Mouse (Mus musculus) adipocyte (in vitro differentiated cells): ENCODE results near the gene Vash1.

ENCODE experiments used
- DNase-seq: peaks from one replicate; pipeline ENCODE4 v3.0.0-alpha.2; 2016; ENCODE audit warnings: low spot score

The Vash1 gene

DNA sequence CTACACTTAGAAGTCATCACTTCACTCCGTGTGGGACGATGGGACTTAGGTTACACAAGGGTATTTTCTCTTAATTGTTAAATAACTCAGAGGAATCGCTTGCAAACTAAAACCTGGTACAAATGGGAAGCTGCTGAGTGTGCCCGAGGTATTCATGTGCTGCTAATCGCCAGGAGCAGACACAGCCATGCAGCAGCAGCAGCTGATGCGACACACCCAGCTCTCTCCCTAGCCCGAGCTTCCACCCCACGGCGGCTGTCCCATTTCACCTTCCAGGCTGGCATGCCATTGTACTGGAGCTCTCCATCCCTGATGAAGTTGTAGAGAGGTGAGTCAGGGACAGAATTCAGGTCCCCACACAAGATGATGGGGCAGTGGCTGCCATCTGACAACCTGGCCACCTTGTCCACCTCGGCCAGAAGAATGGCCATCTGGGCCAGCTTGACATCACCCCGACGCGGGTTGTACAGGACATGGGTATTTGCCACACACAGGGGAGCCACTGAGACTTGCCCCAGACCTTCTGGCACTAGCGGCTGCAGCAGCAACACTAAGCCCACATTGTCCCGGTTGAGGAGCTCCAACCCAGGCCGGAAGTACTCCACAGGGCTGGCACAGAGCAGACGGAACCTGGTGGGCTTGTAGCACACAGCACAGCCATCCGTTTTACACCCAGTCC, 41.6 kb downstream of the Vash1 start:
- DNase-seq: no peak

DNA sequence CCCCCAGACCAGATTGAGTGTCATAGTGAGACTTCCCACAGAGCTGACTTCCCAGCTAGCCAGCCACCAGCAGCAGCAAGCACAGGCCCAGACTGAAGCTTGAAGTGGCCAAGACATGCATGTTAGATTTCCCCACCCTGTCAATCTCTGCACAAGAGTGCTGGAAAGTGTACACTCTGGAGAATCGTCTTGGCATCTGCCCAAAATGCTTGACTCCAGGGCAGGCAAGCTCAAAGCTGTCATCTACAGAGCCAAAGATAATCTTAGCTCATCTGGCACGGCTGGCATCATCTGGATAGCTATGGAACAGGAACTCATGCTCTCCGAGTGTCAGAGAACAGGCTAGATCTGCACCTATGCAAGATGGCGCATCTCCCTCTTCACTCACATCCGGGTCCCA, 43.0 kb downstream of the Vash1 start:
- DNase-seq: peak; percentile 64

DNA sequence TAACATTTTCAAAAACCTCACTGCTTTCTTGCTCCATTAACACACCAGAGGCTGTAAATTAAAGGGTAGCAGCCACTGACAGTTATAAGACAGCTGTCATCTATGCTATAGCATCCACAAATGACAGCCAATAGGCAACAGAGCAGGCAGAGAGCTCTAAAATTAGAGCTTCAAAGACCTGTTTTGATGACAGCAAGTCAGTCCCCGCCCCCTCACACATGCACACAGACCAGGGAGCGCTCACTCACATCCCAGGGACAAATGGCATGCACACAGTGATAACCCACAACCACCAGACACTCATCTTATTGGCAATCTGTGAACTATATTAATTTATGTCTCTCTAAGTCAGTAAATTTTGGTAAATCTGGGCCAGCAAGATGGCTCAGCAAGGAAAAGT, 45.8 kb downstream of the Vash1 start:
- DNase-seq: no peak

DNA sequence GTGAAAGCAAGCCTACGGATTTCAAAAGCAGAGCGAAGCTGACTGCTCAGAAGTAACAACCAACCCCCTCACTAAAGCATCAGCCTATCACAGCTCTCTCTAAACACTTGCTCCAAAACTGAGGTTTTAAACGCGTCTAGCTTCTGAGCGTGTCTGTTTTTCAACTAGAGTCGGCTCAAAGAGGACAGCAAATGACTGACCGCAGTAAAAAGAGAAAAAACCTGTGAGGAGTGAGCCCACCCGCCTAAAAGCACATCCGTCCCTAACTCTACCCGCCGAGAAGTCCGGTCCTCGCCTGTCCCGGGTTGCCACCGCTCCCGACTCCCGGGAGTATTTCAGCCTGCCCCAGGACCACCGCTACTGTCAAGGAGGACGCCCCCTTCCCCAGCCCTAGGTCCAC, 47.2 kb downstream of the Vash1 start:
- DNase-seq: no peak

DNA sequence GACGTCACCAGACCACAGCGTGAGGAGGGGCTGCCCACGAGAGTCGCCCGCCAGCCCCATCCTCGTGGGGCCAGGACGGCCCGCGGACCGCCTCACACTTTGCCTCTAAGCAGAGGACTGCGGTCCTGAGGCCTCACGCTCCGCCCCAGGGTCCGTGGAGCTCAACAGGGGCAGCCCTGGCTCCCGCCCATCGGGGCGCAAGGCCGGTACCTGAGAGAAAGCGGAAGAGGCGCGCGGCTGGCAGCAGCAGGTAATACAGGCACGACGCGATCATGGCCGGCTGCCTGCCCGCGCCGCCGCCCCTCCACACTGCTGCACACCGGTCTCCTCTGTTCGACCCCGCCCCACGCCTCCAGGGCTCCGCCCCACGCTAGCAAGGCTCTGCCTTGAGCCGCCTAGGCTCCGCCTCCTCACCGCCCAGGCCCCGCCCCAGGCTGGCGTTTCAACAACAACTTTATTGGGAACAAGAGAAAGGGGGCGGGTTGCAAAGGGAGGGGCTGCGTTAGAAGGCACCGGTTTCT, 47.7 kb downstream of the Vash1 start, which contains the start of gene Angel1:
Gene Angel1 (minus strand): TSS at position 341 of the 521 bp plus-strand sequence.
- peak; percentile 90 for DNase-seq

DNA sequence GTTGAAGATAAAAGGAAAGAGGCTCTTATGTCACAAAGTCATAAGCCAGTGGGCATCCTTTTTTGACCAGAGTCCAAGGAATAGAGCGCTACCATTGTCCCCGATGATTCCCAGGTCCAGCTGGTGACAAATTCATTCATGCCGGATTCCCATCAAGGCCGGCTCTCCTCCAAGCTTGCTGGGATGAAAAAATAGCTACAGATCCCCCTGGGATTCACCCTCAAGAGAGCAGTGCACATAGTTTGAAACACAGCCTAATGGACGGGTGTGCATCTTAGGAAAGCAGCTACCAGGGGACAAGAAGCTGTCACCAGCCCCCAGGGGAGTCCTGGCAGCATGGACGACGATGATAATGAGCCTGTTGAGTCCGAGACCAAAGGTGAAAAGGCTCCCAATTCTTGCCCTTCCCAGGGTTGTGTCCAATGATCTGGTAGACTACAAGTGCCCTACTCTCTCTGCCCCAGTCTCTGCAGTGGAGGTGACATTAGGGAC, 55.9 kb downstream of the Vash1 start, which contains the start of gene Lrrc74a:
Gene Lrrc74a (plus strand): TSS at position 51 of the 492 bp plus-strand sequence.
- no peak for DNase-seq
